Mouse (Mus musculus) forebrain, embryonic 16.5 days (tissue): ENCODE data around the gene 9430007A20Rik. TPM values are rescaled to one million over a fixed set of nuclear protein-coding genes. Genes with fewer than 3 reads are reported as not detected.
"Not testable (repeated sequence)": the region's sequence is repeated elsewhere in the genome, so short reads cannot be mapped to it uniquely, and the experiment has no call there.

Experiments used
- ATAC-seq: fragments of 200-750 bp; cut with Nextera tagmentation; 2 replicates; pipeline ENCODE4 v1.8.0; 2017; ENCODE audit warnings: mild to moderate bottlenecking, moderate library complexity
- H3K27ac ChIP-seq: fragments of 300-500 bp; sonication (generic); 2 replicates; pipeline ENCODE4 v1.5.1; 2014; ENCODE audit warnings: low read length, control low read depth
- H3K27me3 ChIP-seq: fragments of 300-500 bp; sonication (generic); replicated peaks from 2 replicates; pipeline ENCODE4 v1.6.1; 2014; ENCODE audit warnings: low read length; ENCODE audit not compliant: control insufficient read depth, insufficient read depth
- H3K36me3 ChIP-seq: fragments of 300-500 bp; sonication (generic); 2 replicates; pipeline ENCODE4 v1.6.1; 2014; ENCODE audit not compliant: control insufficient read depth, insufficient read depth
- H3K4me1 ChIP-seq: fragments of 300-500 bp; sonication (generic); replicated peaks from 2 replicates; pipeline ENCODE4 v1.6.1; 2014; ENCODE audit warnings: low read length; ENCODE audit not compliant: control insufficient read depth, insufficient read depth
- H3K4me2 ChIP-seq: fragments of 300-500 bp; sonication (generic); 2 replicates; pipeline ENCODE4 v1.6.1; 2014; ENCODE audit warnings: mild to moderate bottlenecking, low read length, control low read depth
- H3K4me3 ChIP-seq: fragments of 300-500 bp; sonication (generic); replicated peaks from 2 replicates; pipeline ENCODE4 v1.5.1; 2014; ENCODE audit warnings: mild to moderate bottlenecking, low read length, control low read depth
- H3K9ac ChIP-seq: fragments of 300-500 bp; sonication (generic); replicated peaks from 2 replicates; pipeline ENCODE4 v1.6.1; 2014; ENCODE audit warnings: low read depth, low read length, control low read depth
- H3K9me3 ChIP-seq: fragments of 300-500 bp; sonication (generic); 2 replicates; pipeline ENCODE4 v1.6.1; 2016; ENCODE audit warnings: low read length; ENCODE audit not compliant: control insufficient read depth
- WGBS: fragments of 180-500 bp; shearing (Covaris S2); extraction: QIAGEN DNeasy Blood & Tissue Kit; methylation state at CpG from one replicate; pipeline ENCODE4 v1.1.7; 2014; 5-methylcytosine and 5-hydroxymethylcytosine counted together
- polyA plus RNA-seq: library from polyadenylated mRNA; unstranded; fragments of >200 nt; fragmentation: Nextera tagmentation; extraction: Ambion mirVana; gene quantifications from 2 replicates; pipeline ENCODE4 v1.2.1, GENCODE M21; 2015

9430007A20Rik gene
- not detected in 2 replicates for polyA plus RNA-seq

DNA sequence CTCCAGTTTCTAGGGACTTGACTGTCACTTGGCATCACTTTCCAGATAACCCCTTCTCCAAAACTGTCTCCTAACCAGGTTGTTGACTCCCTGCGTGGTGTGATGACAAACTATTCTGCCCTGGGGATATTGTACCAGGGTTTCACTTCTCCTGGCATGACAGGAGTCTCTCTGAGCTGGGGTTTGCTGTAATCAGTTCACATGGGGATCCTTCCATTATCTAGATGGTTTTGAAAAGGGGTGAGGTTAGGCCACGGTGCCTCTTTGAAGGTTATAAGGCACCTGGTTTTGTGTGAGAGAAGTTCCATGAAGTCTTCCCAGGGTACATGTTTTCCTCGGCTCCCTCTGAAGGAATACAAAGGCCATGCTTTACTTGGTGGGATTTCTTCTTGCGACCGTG, at the start of gene 9430007A20Rik:
Gene 9430007A20Rik (plus strand): TSS at position 301 of the 400 bp plus-strand sequence.
- H3K36me3 ChIP-seq, result no peaks in the 10 kb centered on the region
- H3K9me3 ChIP-seq, result peaks cover 23% of the 10 kb centered on the region
- no peak for ATAC-seq
- no peak within 1 kb of the TSS for H3K9ac ChIP-seq
- H3K4me1 ChIP-seq, result no peaks in the 10 kb centered on the region
- H3K27ac ChIP-seq, result no peak within 1 kb of the TSS
- H3K4me3 ChIP-seq, result no peak within 1 kb of the TSS
- H3K4me2 ChIP-seq, result no peak within 1 kb of the TSS
- no peaks in the 10 kb centered on the region for H3K27me3 ChIP-seq
- 78% methylated on average over 5 of the region's 5 CpGs for WGBS

DNA sequence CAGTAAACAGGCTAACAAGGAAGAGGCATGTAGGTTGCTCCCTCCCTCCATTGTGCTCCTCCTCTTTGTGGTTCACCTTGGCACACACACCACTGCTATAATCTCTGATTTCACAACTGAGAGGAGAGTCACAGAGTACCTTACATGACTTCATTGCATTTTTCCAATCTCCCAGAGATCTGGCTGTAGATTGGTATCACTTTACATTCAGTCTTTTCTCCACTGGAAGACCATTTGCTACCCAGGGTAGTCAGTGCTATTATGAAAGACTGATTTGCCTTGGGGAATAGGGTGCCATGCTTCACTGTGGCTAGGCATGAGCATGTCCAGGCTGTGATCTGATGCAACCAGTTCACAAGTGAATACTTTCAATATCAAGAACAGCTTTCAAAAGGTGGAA, 26.3 kb upstream of the 9430007A20Rik start:
- H3K4me1 ChIP-seq, result no peaks in the 10 kb centered on the region
- no peaks in the 10 kb centered on the region for H3K36me3 ChIP-seq
- no peak overlapping the region for H3K4me2 ChIP-seq
- ATAC-seq, result no peak
- H3K27ac ChIP-seq, result no peak overlapping the region
- peaks cover 10% of the 10 kb centered on the region for H3K9me3 ChIP-seq
- H3K4me3 ChIP-seq, result no peak overlapping the region
- H3K9ac ChIP-seq, result no peak overlapping the region
- H3K27me3 ChIP-seq, result no peaks in the 10 kb centered on the region

DNA sequence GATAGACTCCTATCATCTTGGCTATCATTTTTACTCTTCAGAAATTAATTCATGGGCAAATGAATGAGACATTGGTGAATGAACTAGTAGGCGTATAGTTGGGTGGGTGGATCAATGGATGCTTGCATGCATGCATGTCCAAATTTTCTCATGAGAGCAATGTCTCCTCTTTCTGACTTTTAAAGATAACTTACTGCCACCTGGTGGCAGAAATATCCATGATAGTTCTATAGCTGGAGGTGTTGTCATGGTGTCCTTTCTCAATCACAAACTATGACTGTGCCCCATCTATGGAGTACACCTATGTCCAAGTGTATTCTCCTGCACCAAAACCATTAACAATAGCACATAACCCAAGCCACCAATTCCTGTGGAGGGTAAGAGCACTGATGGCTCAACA, 13.1 kb upstream of the 9430007A20Rik start:
- H3K4me3 ChIP-seq, result no peak overlapping the region
- peaks cover 13% of the 10 kb centered on the region for H3K9me3 ChIP-seq
- no peak overlapping the region for H3K27ac ChIP-seq
- ATAC-seq, result no peak
- H3K4me1 ChIP-seq, result no peaks in the 10 kb centered on the region
- no peaks in the 10 kb centered on the region for H3K27me3 ChIP-seq
- no peaks in the 10 kb centered on the region for H3K36me3 ChIP-seq
- 92% methylated on average over 1 of the region's 1 CpGs for WGBS
- no peak overlapping the region for H3K4me2 ChIP-seq
- no peak overlapping the region for H3K9ac ChIP-seq

DNA sequence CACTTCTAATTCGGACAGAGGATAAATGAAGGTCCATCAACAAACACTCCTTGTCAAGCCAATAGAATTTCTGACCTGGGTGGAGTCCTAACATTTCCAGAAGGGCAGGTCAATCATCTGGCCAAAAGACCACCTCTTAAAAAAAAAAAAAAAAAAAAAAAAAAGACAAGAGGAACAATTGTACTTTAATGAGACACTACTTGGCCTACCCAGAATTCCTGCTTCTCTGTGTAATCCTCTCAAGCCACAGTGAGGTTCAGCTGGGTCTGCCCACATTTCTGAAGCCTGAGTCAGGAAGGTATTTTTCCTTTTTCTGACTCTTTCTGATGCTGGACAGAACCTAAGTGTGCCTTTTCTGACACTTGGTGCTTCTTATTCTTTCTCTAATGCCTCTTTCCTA, 25.1 kb downstream of the 9430007A20Rik start:
- peaks cover 37% of the 10 kb centered on the region for H3K9me3 ChIP-seq

DNA sequence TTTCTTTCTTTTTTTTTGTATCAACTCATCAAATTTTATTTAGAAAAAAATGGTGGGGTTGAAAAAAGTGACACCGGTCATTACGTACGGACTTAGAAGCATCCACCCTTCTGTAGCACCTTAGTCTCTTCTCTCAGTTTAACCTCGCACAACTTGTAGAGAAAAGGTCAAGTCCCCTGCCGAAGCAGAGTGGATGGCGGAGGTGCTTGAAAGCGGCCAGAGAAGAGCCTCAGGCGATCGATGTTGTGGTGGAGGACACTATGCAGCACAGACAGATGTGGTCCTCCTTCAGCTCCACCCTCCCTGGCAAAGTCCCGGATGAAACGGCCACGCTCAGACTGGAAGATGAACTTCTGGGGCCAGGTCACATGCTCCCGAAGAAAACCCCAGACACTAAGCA, 25.7 kb downstream of the 9430007A20Rik start:
- 95% methylated on average over 13 of the region's 13 CpGs for WGBS
- not testable (repeated sequence) for H3K4me3 ChIP-seq, H3K27ac ChIP-seq, H3K9ac ChIP-seq, H3K36me3 ChIP-seq, H3K4me1 ChIP-seq, H3K4me2 ChIP-seq, H3K27me3 ChIP-seq, ATAC-seq
- peaks cover 37% of the 10 kb centered on the region for H3K9me3 ChIP-seq

More for the DNA sequence above, 25.1 kb downstream of the 9430007A20Rik start:
- no peak overlapping the region for H3K4me3 ChIP-seq
- no peaks in the 10 kb centered on the region for H3K36me3 ChIP-seq
- no peaks in the 10 kb centered on the region for H3K27me3 ChIP-seq
- 77% methylated on average over 1 of the region's 1 CpGs for WGBS
- H3K4me2 ChIP-seq, result no peak overlapping the region
- H3K4me1 ChIP-seq, result no peaks in the 10 kb centered on the region
- H3K9ac ChIP-seq, result no peak overlapping the region
- no peak for ATAC-seq
- no peak overlapping the region for H3K27ac ChIP-seq

DNA sequence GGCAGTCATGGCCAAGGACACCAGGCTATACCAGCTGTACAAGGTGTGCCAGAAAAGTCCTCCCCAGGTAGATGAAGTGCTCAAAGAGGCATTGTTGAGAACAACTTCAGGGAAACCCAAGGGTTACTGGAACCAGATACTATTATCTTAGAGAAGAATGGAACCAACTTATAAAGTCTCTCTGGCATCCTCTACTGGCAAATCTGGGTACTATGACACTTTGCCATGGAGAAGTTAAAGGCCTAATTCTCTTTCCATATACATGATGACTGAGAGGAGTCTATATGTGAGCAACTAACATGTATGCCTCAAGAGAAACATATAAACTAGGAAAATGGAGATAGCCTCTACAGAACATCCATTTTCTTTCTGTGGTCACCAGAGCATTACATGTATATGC, 31.5 kb downstream of the 9430007A20Rik start:
- no peaks in the 10 kb centered on the region for H3K4me1 ChIP-seq
- H3K36me3 ChIP-seq, result no peaks in the 10 kb centered on the region
- ATAC-seq, result no peak
- H3K4me3 ChIP-seq, result no peak overlapping the region
- no peak overlapping the region for H3K4me2 ChIP-seq
- no peak overlapping the region for H3K27ac ChIP-seq
- no peak overlapping the region for H3K9ac ChIP-seq
- peaks cover 42% of the 10 kb centered on the region for H3K9me3 ChIP-seq
- no peaks in the 10 kb centered on the region for H3K27me3 ChIP-seq

DNA sequence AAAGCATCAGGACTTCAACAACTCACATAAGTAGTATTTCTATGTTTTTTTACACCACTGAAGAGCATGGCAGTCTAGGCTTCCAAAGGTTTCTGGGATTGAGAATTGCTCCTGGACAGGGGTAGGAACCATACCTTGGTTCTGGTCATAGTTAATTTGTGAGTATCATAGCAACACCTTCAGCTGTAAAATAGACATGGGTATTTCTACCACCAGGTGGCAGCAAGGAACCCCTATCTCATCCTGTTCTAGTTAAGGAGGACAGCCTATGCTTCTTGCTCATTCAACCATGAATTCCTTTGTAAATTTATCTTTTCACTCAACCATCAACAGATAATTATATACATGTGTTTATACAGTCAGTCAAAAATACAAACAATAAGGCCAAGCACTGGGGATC, 40.2 kb downstream of the 9430007A20Rik start:
- Histone ChIP-seq H3K4me1 (no peaks in the 10 kb centered on the region), H3K36me3 (no peaks in the 10 kb centered on the region), H3K27ac (no peak overlapping the region), H3K4me3 (no peak overlapping the region), H3K4me2 (no peak overlapping the region), H3K9me3 (peaks cover 27% of the 10 kb centered on the region; the same call in 1 of the 2 replicates), H3K27me3 (no peaks in the 10 kb centered on the region), H3K9ac (no peak overlapping the region)
- no peak for ATAC-seq

DNA sequence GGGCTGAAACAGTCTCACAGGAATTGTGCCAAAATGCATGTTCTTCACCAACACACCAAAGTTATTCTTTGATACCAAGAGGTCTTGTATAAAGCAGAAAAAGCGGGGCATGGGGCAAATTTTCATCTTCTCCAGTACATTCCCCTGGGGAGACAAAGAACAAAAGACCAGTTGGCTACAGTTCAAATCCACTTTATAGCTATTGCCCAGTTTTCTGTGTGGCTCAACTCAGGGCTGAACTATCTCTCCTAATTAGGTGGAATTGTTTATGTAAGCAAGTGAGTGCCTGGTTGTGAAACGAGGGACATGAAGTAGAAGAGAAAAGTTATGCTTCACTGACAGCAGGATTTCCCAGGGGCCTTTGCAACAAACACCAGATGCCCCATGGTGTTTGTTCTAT, 41.6 kb downstream of the 9430007A20Rik start:
- WGBS, result 62% methylated on average over 2 of the region's 2 CpGs

DNA sequence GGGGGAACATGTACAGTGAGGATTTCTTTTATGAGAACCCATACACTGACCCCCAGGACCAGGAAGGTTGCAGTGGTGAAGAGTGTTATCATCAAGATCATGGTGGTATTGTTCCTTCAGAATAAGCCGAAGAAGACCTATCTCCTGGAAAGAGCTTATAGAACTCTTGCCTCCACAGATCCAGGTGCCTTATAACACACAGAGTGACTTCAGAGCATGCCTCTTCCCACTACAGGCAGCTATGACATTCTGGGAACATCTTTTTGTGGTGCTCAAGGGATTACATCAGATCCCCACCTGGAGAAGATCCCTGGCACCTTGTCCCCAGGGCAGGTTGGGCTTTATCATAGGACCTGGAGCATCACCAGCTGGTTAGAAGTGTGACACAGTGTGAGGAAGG, 45.4 kb downstream of the 9430007A20Rik start, which contains the start of gene Gm13124:
Gene Gm13124 (minus strand): TSS at position 101 of the 400 bp plus-strand sequence.
- Histone ChIP-seq H3K4me2 (no peak within 1 kb of the TSS), H3K4me3 (no peak within 1 kb of the TSS), H3K36me3 (no peaks in the 10 kb centered on the region), H3K4me1 (no peaks in the 10 kb centered on the region), H3K27me3 (no peaks in the 10 kb centered on the region), H3K9me3 (0 out of 2 replicates have a peak, but pooled peaks cover 13% of the 10 kb centered on the region), H3K27ac (no peak within 1 kb of the TSS), H3K9ac (no peak within 1 kb of the TSS)
- no peak for ATAC-seq
- 89% methylated on average over 1 of the region's 1 CpGs for WGBS

More for the DNA sequence above, 41.6 kb downstream of the 9430007A20Rik start:
- no peak overlapping the region for H3K4me3 ChIP-seq
- no peak overlapping the region for H3K9ac ChIP-seq
- peaks cover 20% of the 10 kb centered on the region; the same call in 1 of the 2 replicates for H3K9me3 ChIP-seq
- no peaks in the 10 kb centered on the region for H3K4me1 ChIP-seq
- H3K4me2 ChIP-seq, result no peak overlapping the region
- H3K36me3 ChIP-seq, result no peaks in the 10 kb centered on the region
- H3K27ac ChIP-seq, result no peak overlapping the region
- H3K27me3 ChIP-seq, result no peaks in the 10 kb centered on the region
- ATAC-seq, result no peak

DNA sequence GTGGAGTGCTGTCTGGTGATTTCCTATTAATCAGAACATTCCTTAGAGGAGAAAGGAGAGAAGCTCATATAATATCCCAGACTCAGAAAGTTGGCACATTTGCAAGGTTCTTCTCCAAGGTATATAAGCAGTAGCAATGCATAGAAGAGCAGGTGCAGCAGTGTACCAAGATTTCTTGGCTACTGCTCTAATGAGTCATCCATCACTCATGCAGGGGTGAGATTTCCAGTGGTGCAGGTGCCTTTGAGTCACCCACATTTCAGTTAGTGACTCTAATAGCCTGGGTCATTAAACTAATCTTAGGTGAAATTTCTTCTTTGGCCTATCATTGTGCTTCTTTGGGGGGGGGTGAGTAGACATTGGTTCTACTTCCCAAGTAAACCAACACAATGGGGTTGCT, 48.1 kb downstream of the 9430007A20Rik start:
- Histone ChIP-seq H3K9me3 (0 out of 2 replicates have a peak, but pooled peaks cover 7% of the 10 kb centered on the region), H3K4me2 (no peak overlapping the region), H3K4me1 (no peaks in the 10 kb centered on the region), H3K4me3 (no peak overlapping the region), H3K9ac (no peak overlapping the region), H3K27me3 (no peaks in the 10 kb centered on the region), H3K36me3 (no peaks in the 10 kb centered on the region), H3K27ac (no peak overlapping the region)
- no peak for ATAC-seq
